Mouse (Mus musculus) bone marrow macrophage, adult 2 months (primary cell): ENCODE measurements around the gene Rreb1.

ENCODE experiments used
- CTCF ChIP-seq: IDR thresholded peaks from 2 replicates; pipeline ENCODE4 v1.5.1; 2012; ENCODE audit warnings: low read depth, mild to moderate bottlenecking, low read length, moderate library complexity
- POLR2A ChIP-seq: IDR thresholded peaks from 2 replicates; pipeline ENCODE4 v1.6.1; 2012; ENCODE audit warnings: mild to moderate bottlenecking, low read depth, low read length, borderline replicate concordance

- no peak for TF ChIP-seq CTCF
- no peak for TF ChIP-seq POLR2A
Observed at GRCm38 (mm10) chr13:37974731-37975130, 196.5 kb downstream of the Rreb1 start.
